Mouse (Mus musculus): ENCODE measurements at regions not wholly inside any gene's neighbourhood (a gene's known extent, or its start where the extent isn't known, plus 50 kb on each side); places are given as distances from the start of the nearest gene placed in this dataset.

DNA sequence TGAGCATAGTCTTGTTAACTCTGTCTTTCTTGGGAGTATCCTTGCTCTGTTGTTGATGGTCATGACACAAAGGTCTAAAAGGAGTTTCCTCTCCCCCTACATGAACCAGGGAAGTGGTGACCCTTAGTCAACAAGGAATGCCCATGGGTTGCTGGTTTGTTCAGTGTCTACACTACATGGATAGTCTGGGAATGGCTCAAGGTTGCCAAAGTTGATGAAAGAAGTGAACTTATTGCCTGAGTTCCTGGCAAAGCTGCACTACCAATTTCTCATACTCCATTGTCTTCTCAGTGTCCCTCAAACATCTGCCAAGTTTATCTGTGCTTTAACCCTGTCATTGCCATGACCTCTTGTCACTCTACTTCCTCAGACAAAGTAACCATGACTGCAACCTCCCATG lies 49.9 kb upstream of the Cd93 start:
- H3K4me1 ChIP-seq = 0 out of 2 replicates have a peak, but pooled peaks cover 5% of the 10 kb centered on the region
- no peak overlapping the region for H3K4me3 ChIP-seq
- H3K9me3 ChIP-seq (replicated peaks) = no peaks in the 10 kb centered on the region
- no peaks in the 10 kb centered on the region for H3K36me3 ChIP-seq
- no peaks in the 10 kb centered on the region for H3K27me3 ChIP-seq (ENCODE audit: low read depth, poor library complexity, severe bottlenecking)
- no peak for DNase-seq (ENCODE audit: low spot score)
- no peak overlapping the region for H3K27ac ChIP-seq

Data from limb, embryonic 10.5 days (tissue).